Mouse (Mus musculus): Measurements from ENCODE around the gene Foxi3.

GRCm38 (mm10) chr6:70957341-70957940 lies 1.1 kb downstream of the Foxi3 start:
- TF ChIP-seq POLR2A (IDR thresholded peaks at IDR 0.05; ENCODE audit: borderline replicate concordance, extremely low read depth, insufficient read depth, insufficient read length, poor library complexity, severe bottlenecking) = no peak
- no peak for TF ChIP-seq CTCF (IDR thresholded peaks at IDR 0.05; ENCODE audit: borderline replicate concordance, extremely low read depth, insufficient read depth, insufficient read length)

Data from brain, embryonic 14.5 days (tissue).